Mouse (Mus musculus) heart, postnatal 14 days (tissue): ENCODE data around the gene Decr2. TPM values are rescaled to one million over a fixed set of nuclear protein-coding genes. Genes with fewer than 3 reads are reported as not detected.

Source experiments
- total RNA-seq, 2 experiments: library from RNA; stranded (reverse); gene quantifications; 2 replicates each; pipeline ENCODE4 v1.2.3; 2021

Decr2 gene
- total RNA-seq, 2 experiments from 2014 or later = 10.9 to 13.0 TPM

Other genes with a start within 250 kb of the Decr2 start
- 1 to 10 TPM; 2.9 to 3.0 TPM for gene Gm20683, start 248.6 kb downstream of the Decr2 start, total RNA-seq
- 100 to 1,000 TPM; 103 to 105 TPM for gene Rhot2, start 245.5 kb downstream of the Decr2 start, total RNA-seq
- 1 to 10 TPM; 5.2 to 5.7 TPM for gene Wdr90, start 228.8 kb downstream of the Decr2 start, total RNA-seq
- gene Mcrip2, start 221.6 kb downstream of the Decr2 start, total RNA-seq = 100 to 1,000 TPM; 226 to 230 TPM
- 10 to 100 TPM; 11.3 to 13.2 TPM for gene Mettl26, start 215.3 kb downstream of the Decr2 start, total RNA-seq
- under 1 TPM; 0.91 to 1.00 TPM for gene Wfikkn1, start 209.5 kb downstream of the Decr2 start, total RNA-seq
- 10 to 100 TPM; 14.4 to 20.0 TPM for gene Rab40c, start 170.6 kb downstream of the Decr2 start, total RNA-seq
- gene Pigq, start 145.4 kb downstream of the Decr2 start, total RNA-seq = 10 to 100 TPM; 60.6 to 62.7 TPM
- gene Nhlrc4, start 145.4 kb downstream of the Decr2 start, total RNA-seq = under 1 TPM in 1 of 2 experiments, not detected in 1; 0.17 TPM
- not detected for gene A930017K11Rik, start 137.8 kb downstream of the Decr2 start, total RNA-seq
- gene Capn15, start 104.5 kb downstream of the Decr2 start, total RNA-seq = 10 to 100 TPM; 11.4 to 13.1 TPM
- gene Rab11fip3, start 20.8 kb downstream of the Decr2 start, total RNA-seq = 10 to 100 TPM; 22.7 to 25.3 TPM
- 1 to 10 TPM; 3.1 to 3.6 TPM for gene Nme4, start 5.3 kb upstream of the Decr2 start, total RNA-seq
- 1 to 10 TPM; 1.2 to 1.9 TPM for gene Tmem8, start 23.0 kb upstream of the Decr2 start, total RNA-seq
- gene Mrpl28, start 33.2 kb upstream of the Decr2 start, total RNA-seq = 100 to 1,000 TPM; 100 to 115 TPM
- gene Axin1, start 48.4 kb upstream of the Decr2 start, total RNA-seq = 10 to 100 TPM; 16.1 to 16.9 TPM
- gene Pdia2, start 108.8 kb upstream of the Decr2 start, total RNA-seq = not detected
- gene Rgs11, start 112.6 kb upstream of the Decr2 start, total RNA-seq = 1 to 10 TPM in 1 of 2 experiments, under 1 TPM in 1; 0.72 to 1.7 TPM
- gene Arhgdig, start 117.4 kb upstream of the Decr2 start, total RNA-seq = under 1 TPM; 0.56 to 0.81 TPM
- 10 to 100 TPM; 92.5 to 95.8 TPM for gene Fam234a, start 153.9 kb upstream of the Decr2 start, total RNA-seq
- 10 to 100 TPM; 24.9 to 26.3 TPM for gene Luc7l, start 162.6 kb upstream of the Decr2 start, total RNA-seq